Mouse (Mus musculus): Measurements from ENCODE around the gene Gpatch2. TPM values are rescaled to one million over a fixed set of nuclear protein-coding genes. Genes with fewer than 3 reads are reported as not detected.

The Gpatch2 gene
- polyA plus RNA-seq, 1 experiment from 2014 or later: 14.7 TPM

DNA sequence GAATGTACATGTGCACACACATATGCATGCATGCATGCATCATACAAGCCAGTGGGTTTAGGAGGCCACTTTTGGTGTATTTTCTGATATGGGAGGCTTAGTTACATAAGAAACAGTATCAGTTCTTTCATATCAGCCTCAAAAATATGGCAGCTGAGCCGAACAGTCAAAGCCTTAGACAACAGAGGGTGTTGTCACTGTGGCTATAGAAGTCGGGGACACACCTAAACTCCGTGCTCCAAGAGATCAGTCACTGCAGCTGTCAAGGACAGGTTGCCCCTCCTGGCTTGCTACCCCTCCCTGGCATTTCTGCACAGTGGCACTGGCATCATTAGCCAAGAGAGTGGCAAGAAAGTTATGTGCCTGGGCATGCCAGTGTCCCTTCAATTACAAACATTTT, 106.5 kb downstream of the Gpatch2 start:
- WGBS: 78% methylated on average over 3 of the region's 3 CpGs
- no peak overlapping the region for H3K4me3 ChIP-seq (ENCODE audit: control insufficient read depth in 1 of 2, insufficient read depth in 1 of 2, low read depth in 1 of 2, low read length in 2 of 2)
- no peak for ATAC-seq (ENCODE audit: insufficient number of reproducible peaks, insufficient read depth, low FRiP score, low read depth)
- H3K4me1 ChIP-seq (ENCODE audit: control insufficient read depth in 2 of 2, insufficient read depth in 2 of 2, low read length in 2 of 2): peaks cover 8 to 14% of the 10 kb centered on the region in 2 experiments; a peak in 3 of 4 replicates
- H3K4me2 ChIP-seq (ENCODE audit: low read length): no peak overlapping the region
- no peaks in the 10 kb centered on the region for H3K36me3 ChIP-seq (ENCODE audit: control insufficient read depth, insufficient read depth, low read length)
- no peak overlapping the region for H3K9ac ChIP-seq (ENCODE audit: low read length)
- H3K9me3 ChIP-seq (ENCODE audit: control insufficient read depth, low read length): no peaks in the 10 kb centered on the region
- no peak overlapping the region for H3K27ac ChIP-seq (replicated peaks in 1 of 2; ENCODE audit: control insufficient read depth in 1 of 2, insufficient read depth in 1 of 2, low read depth in 2 of 2, low read length in 2 of 2)
- H3K27me3 ChIP-seq (ENCODE audit: control insufficient read depth, insufficient read depth, low read length): no peaks in the 10 kb centered on the region

GRCm38 (mm10) chr1:187322505-187323208, 107.3 kb downstream of the Gpatch2 start:
- no peak for ATAC-seq (ENCODE audit: insufficient number of reproducible peaks, insufficient read depth, low FRiP score, low read depth)
- Histone ChIP-seq H3K27ac (replicated peaks in 1 of 2; ENCODE audit: control insufficient read depth in 1 of 2, insufficient read depth in 1 of 2, low read depth in 2 of 2, low read length in 2 of 2) (no peak overlapping the region), H3K4me2 (ENCODE audit: low read length) (no peak overlapping the region), H3K4me3 (ENCODE audit: control insufficient read depth in 1 of 2, insufficient read depth in 1 of 2, low read depth in 1 of 2, low read length in 2 of 2) (no peak overlapping the region), H3K9me3 (ENCODE audit: control insufficient read depth, low read length) (no peaks in the 10 kb centered on the region), H3K36me3 (ENCODE audit: control insufficient read depth, insufficient read depth, low read length) (no peaks in the 10 kb centered on the region), H3K27me3 (ENCODE audit: control insufficient read depth, insufficient read depth, low read length) (no peaks in the 10 kb centered on the region), H3K4me1 (ENCODE audit: control insufficient read depth in 2 of 2, insufficient read depth in 2 of 2, low read length in 2 of 2) (peaks cover 7 to 12% of the 10 kb centered on the region in 2 experiments; a peak in 3 of 4 replicates), H3K9ac (ENCODE audit: low read length) (no peak overlapping the region)
- 74% methylated on average over 8 of the region's 8 CpGs for WGBS

DNA sequence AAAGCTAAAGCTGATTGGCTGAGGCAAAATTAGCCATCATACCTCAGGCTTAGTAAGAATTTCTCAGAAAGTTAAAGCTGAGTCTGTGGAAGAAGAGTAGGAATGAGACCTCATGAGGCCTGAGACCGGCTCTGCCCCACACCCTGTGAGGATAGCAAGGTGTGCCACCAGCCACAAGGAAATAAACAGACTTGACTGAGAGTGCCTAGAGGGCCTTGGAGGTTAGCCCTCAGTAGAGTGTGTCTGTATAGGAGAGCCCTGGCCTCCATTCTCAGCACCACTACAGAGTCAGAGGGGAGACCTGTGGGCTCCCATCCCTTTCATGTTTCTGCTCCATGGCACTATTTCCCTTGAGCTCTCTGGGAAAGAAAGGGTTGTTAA, 107.9 kb downstream of the Gpatch2 start:
- Histone ChIP-seq H3K4me2 (ENCODE audit: low read length) (no peak overlapping the region), H3K27ac (replicated peaks in 1 of 2; ENCODE audit: control insufficient read depth in 1 of 2, insufficient read depth in 1 of 2, low read depth in 2 of 2, low read length in 2 of 2) (no peak overlapping the region), H3K4me3 (ENCODE audit: control insufficient read depth in 1 of 2, insufficient read depth in 1 of 2, low read depth in 1 of 2, low read length in 2 of 2) (no peak overlapping the region), H3K9ac (ENCODE audit: low read length) (no peak overlapping the region), H3K36me3 (ENCODE audit: control insufficient read depth, insufficient read depth, low read length) (no peaks in the 10 kb centered on the region), H3K9me3 (ENCODE audit: control insufficient read depth, low read length) (no peaks in the 10 kb centered on the region), H3K4me1 (ENCODE audit: control insufficient read depth in 2 of 2, insufficient read depth in 2 of 2, low read length in 2 of 2) (peaks cover 7 to 8% of the 10 kb centered on the region in 2 experiments; a peak in 3 of 4 replicates), H3K27me3 (ENCODE audit: control insufficient read depth, insufficient read depth, low read length) (no peaks in the 10 kb centered on the region)
- ATAC-seq (ENCODE audit: insufficient number of reproducible peaks, insufficient read depth, low FRiP score, low read depth): no peak
- WGBS: 96% methylated on average over 1 of the region's 1 CpGs

DNA sequence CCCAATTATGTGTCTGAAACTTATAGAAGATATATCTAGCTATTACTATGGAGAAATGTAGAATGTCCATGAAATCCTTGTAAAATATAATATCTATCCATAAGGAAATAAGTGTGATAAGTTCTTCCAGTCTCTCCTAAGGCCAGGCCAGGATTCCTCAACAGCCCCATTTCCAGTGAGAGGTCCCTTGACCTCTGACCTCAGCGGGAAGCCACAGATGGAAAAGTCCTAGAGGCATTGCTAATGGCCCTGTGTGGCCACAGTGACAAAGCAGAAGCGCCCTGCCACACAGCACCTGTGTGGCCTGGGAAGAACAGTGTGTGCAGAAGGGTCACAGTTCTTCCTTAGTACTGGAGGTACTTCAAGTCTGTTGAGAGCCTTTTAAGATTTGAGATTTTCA, 127.2 kb downstream of the Gpatch2 start:
- H3K27me3 ChIP-seq (ENCODE audit: control insufficient read depth, insufficient read depth, low read length): no peaks in the 10 kb centered on the region
- no peak overlapping the region for H3K9ac ChIP-seq (ENCODE audit: low read length)
- no peaks in the 10 kb centered on the region; a peak in 1 of 4 replicates for H3K4me1 ChIP-seq (ENCODE audit: control insufficient read depth in 2 of 2, insufficient read depth in 2 of 2, low read length in 2 of 2)
- no peak for ATAC-seq (ENCODE audit: insufficient number of reproducible peaks, insufficient read depth, low FRiP score, low read depth)
- no peaks in the 10 kb centered on the region for H3K9me3 ChIP-seq (ENCODE audit: control insufficient read depth, low read length)
- no peak overlapping the region for H3K4me3 ChIP-seq (ENCODE audit: control insufficient read depth in 1 of 2, insufficient read depth in 1 of 2, low read depth in 1 of 2, low read length in 2 of 2)
- H3K4me2 ChIP-seq (ENCODE audit: low read length): no peak overlapping the region
- H3K27ac ChIP-seq (replicated peaks in 1 of 2; ENCODE audit: control insufficient read depth in 1 of 2, insufficient read depth in 1 of 2, low read depth in 2 of 2, low read length in 2 of 2): no peak overlapping the region
- H3K36me3 ChIP-seq (ENCODE audit: control insufficient read depth, insufficient read depth, low read length): peaks cover 23% of the 10 kb centered on the region; the same call in 1 of the 2 replicates
- 68% methylated on average over 2 of the region's 2 CpGs for WGBS

GRCm38 (mm10) chr1:187345156-187345555, 129.8 kb downstream of the Gpatch2 start:
- Histone ChIP-seq H3K9ac (ENCODE audit: low read length) (no peak overlapping the region), H3K4me1 (ENCODE audit: control insufficient read depth in 2 of 2, insufficient read depth in 2 of 2, low read length in 2 of 2) (no peaks in the 10 kb centered on the region; a peak in 1 of 4 replicates), H3K36me3 (ENCODE audit: control insufficient read depth, insufficient read depth, low read length) (peaks cover 45% of the 10 kb centered on the region), H3K27ac (replicated peaks in 1 of 2; ENCODE audit: control insufficient read depth in 1 of 2, insufficient read depth in 1 of 2, low read depth in 2 of 2, low read length in 2 of 2) (no peak overlapping the region), H3K9me3 (ENCODE audit: control insufficient read depth, low read length) (no peaks in the 10 kb centered on the region), H3K4me2 (ENCODE audit: low read length) (no peak overlapping the region), H3K4me3 (ENCODE audit: control insufficient read depth in 1 of 2, insufficient read depth in 1 of 2, low read depth in 1 of 2, low read length in 2 of 2) (no peak overlapping the region), H3K27me3 (ENCODE audit: control insufficient read depth, insufficient read depth, low read length) (no peaks in the 10 kb centered on the region)
- 78% methylated on average over 5 of the region's 5 CpGs for WGBS
- no peak for ATAC-seq (ENCODE audit: insufficient number of reproducible peaks, insufficient read depth, low FRiP score, low read depth)

- H3K9me3 ChIP-seq (ENCODE audit: control insufficient read depth, low read length): no peaks in the 10 kb centered on the region
- no peaks in the 10 kb centered on the region for H3K27me3 ChIP-seq (ENCODE audit: control insufficient read depth, insufficient read depth, low read length)
- no peak overlapping the region for H3K27ac ChIP-seq (replicated peaks in 1 of 2; ENCODE audit: control insufficient read depth in 1 of 2, insufficient read depth in 1 of 2, low read depth in 2 of 2, low read length in 2 of 2)
- no peak for ATAC-seq (ENCODE audit: insufficient number of reproducible peaks, insufficient read depth, low FRiP score, low read depth)
- no peak overlapping the region for H3K4me3 ChIP-seq (ENCODE audit: control insufficient read depth in 1 of 2, insufficient read depth in 1 of 2, low read depth in 1 of 2, low read length in 2 of 2)
- no peak overlapping the region for H3K9ac ChIP-seq (ENCODE audit: low read length)
- H3K4me1 ChIP-seq (ENCODE audit: control insufficient read depth in 2 of 2, insufficient read depth in 2 of 2, low read length in 2 of 2): no peaks in the 10 kb centered on the region; a peak in 1 of 4 replicates
- 86% methylated on average over 11 of the region's 11 CpGs for WGBS
- no peak overlapping the region for H3K4me2 ChIP-seq (ENCODE audit: low read length)
- peaks cover 42% of the 10 kb centered on the region for H3K36me3 ChIP-seq (ENCODE audit: control insufficient read depth, insufficient read depth, low read length)
Measured at GRCm38 (mm10) chr1:187346923-187347322, 131.6 kb downstream of the Gpatch2 start.

- WGBS: 75% methylated on average over 6 of the region's 6 CpGs
- no peaks in the 10 kb centered on the region for H3K9me3 ChIP-seq (ENCODE audit: control insufficient read depth, low read length)
- ATAC-seq (ENCODE audit: insufficient number of reproducible peaks, insufficient read depth, low FRiP score, low read depth): no peak
Measured at GRCm38 (mm10) chr1:187347606-187348005, 132.3 kb downstream of the Gpatch2 start.

More at GRCm38 (mm10) chr1:187347606-187348005, 132.3 kb downstream of the Gpatch2 start:
- H3K36me3 ChIP-seq (ENCODE audit: control insufficient read depth, insufficient read depth, low read length): peaks cover 39% of the 10 kb centered on the region
- H3K4me3 ChIP-seq (ENCODE audit: control insufficient read depth in 1 of 2, insufficient read depth in 1 of 2, low read depth in 1 of 2, low read length in 2 of 2): no peak overlapping the region
- H3K4me1 ChIP-seq (ENCODE audit: control insufficient read depth in 2 of 2, insufficient read depth in 2 of 2, low read length in 2 of 2): no peaks in the 10 kb centered on the region; a peak in 1 of 4 replicates
- H3K9ac ChIP-seq (ENCODE audit: low read length): no peak overlapping the region
- no peak overlapping the region for H3K4me2 ChIP-seq (ENCODE audit: low read length)
- no peak overlapping the region for H3K27ac ChIP-seq (replicated peaks in 1 of 2; ENCODE audit: control insufficient read depth in 1 of 2, insufficient read depth in 1 of 2, low read depth in 2 of 2, low read length in 2 of 2)
- H3K27me3 ChIP-seq (ENCODE audit: control insufficient read depth, insufficient read depth, low read length): no peaks in the 10 kb centered on the region
